Mouse (Mus musculus): ENCODE results near the gene Mthfd2l.

Gene Mthfd2l

GRCm38 (mm10) chr5:91048397-91048796 lies 117.5 kb downstream of the Mthfd2l start:
- no peak for DNase-seq (ENCODE audit: low read depth)

All from 416B (cell line).